Mouse (Mus musculus) liver, adult 10 weeks (tissue): ENCODE data around the gene Pdgfd. TPM values are rescaled to one million over a fixed set of nuclear protein-coding genes. Genes with fewer than 3 reads are reported as not detected.

ENCODE experiments used
- polyA plus RNA-seq: library from polyadenylated mRNA; stranded (reverse); fragments of 350-450 nt; fragmentation: Illumina TruSeq; extraction: RNeasy Lipid Tissue Mini Kit (QIAGEN cat#74804); gene quantifications from one replicate; pipeline ENCODE4 v1.2.3, GENCODE M21; 2014; ENCODE audit warnings: low read depth, low replicate concordance

The Pdgfd gene
- 3.7 TPM for polyA plus RNA-seq

DNA sequence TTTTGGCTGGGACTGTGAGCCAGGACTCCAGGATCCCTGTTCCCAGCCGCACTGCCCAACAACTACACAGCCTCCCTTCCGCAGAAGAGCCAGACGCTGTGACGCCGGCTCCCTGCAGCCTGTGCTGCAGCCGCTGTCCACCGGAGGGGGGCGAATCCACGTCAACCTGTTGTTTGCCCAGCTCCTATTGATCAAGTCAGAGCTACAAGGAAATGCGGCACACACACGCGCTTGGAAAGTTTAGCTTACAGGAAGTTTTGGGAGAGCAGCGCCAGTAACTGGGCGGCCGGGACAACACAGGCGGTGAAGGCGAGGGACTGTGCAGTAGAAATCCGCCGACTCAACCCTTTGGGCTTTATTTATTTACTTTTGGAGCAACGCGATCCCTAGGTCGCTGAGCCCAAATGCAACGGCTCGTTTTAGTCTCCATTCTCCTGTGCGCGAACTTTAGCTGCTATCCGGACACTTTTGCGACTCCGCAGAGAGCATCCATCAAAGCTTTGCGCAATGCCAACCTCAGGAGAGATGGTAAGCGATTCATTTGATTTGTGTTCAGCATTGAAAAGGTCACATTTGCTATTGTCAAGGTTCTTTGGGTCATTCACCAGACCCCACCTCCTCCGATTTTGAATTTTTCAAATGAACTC is at the start of gene Pdgfd:
Gene Pdgfd, plus strand, starts transcription at position 194 of the 647 bp plus-strand sequence.

DNA sequence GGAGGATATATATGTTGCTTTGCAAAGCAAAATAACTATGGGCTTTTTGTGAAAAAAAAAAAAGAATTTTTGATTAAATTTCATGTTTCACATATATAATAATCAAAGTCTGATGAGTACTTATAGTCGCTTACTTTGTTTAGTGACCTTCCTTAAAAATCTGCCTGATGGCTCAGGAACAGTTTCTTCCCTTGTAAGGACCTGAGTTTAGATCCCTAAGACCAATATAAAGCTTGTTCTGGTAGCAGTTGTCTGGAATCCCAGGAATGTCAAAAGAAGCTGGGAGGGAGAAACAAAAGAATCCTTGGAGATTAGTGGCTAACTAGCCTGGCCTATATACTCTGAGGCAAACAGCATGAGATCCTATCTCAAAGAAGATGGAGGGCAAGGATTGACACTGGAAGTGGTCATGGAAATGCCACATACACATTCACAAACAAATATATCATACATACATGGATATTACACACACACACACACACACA is 101.5 kb downstream of the Pdgfd start, which contains the start of gene Ddi1:
Gene Ddi1, minus strand, starts transcription at position 51 of the 485 bp plus-strand sequence.

Other genes starting within 250 kb of the Pdgfd start
- gene Ddi1, start 101.3 kb downstream of the Pdgfd start, polyA plus RNA-seq, result not detected